Comparison of ENCODE assay signal across 17 mouse cellular contexts in genomic region chr10:28805160-28805559, GRCm38 (mm10).
"Had no signal": no experiment of that assay in that cellular context is flagged by ENCODE, and none has a peak within 500 bp of the region (broad histone marks: within the 10 kb centered on the region; RNA-seq: fewer than 3 reads in every experiment).

No protein-coding gene starts in this region.

- ATAC-seq: hindbrain, embryonic 16.5 days; intestine, embryonic 15.5 days; intestine, postnatal 0 days; liver, embryonic 12.5 days had no signal

- DNase-seq: gastrocnemius, postnatal 14 days; gastrocnemius, postnatal 36 days; heart, adult 11 months; heart, adult 2 months; heart, postnatal 14 days; heart, postnatal 4 days; kidney, adult 18-20 months; kidney, adult 8-10 months; kidney, postnatal 14 days; kidney, postnatal 36 days; layer of hippocampus, adult 9-11 months; layer of hippocampus, postnatal 36 days; left cerebral cortex, postnatal 4 days had no signal
